Mouse (Mus musculus): ENCODE measurements around the gene St7.

- no peak for TF ChIP-seq POLR2A (IDR thresholded peaks at IDR 0.05; ENCODE audit: borderline replicate concordance, control insufficient read depth, low read depth, low read length)
- TF ChIP-seq CTCF (IDR thresholded peaks at IDR 0.05; ENCODE audit: control insufficient read depth, insufficient read depth, low read length), result no peak
These were observed 92.5 kb downstream of the St7 start for GRCm38 (mm10) chr6:17785248-17785647.
